Mouse (Mus musculus) gastrocnemius, adult 2 months (tissue): ENCODE measurements around the gene Tmem248. TPM values are rescaled to one million over a fixed set of nuclear protein-coding genes. Genes with fewer than 3 reads are reported as not detected.

Experiments
- DNase-seq: peaks from one replicate; pipeline ENCODE4 v3.0.0; 2022
- H3K27ac ChIP-seq: fragments of 200-600 bp; 2 replicates; pipeline ENCODE4 v1.8.1; 2022; ENCODE audit warnings: mild to moderate bottlenecking
- H3K4me3 ChIP-seq: fragments of 200-600 bp; 2 replicates; pipeline ENCODE4 v1.8.1; 2022; ENCODE audit warnings: mild to moderate bottlenecking, moderate library complexity
- CTCF ChIP-seq: fragments of 200-600 bp; IDR thresholded peaks from 2 replicates; pipeline ENCODE4 v1.8.1; 2022; ENCODE audit warnings: antibody characterized with exemption, mild to moderate bottlenecking, moderate library complexity
- intact Hi-C: fragments of 180-260 bp; cut with DNase I; formaldehyde crosslinking; loops from one replicate; pipeline ENCODE4 v1.15.1; 2025
- total RNA-seq, 2 experiments: library from RNA; stranded (reverse); gene quantifications; 2 replicates each; pipeline ENCODE4 v1.2.3; 2021

Gene Tmem248
- total RNA-seq, 2 experiments from 2014 or later, result 42.9 to 46.7 TPM

GRCm38 (mm10) chr5:130275509-130275908 is 58.6 kb downstream of the Tmem248 start:
- intact Hi-C loops, result loop anchor here (2.0 to 5.0 kb wide), 2 partner anchors 537 to 583 kb away; no protein-coding TSS in a partner anchor
- peak; percentile 90 for TF ChIP-seq CTCF
- Histone ChIP-seq H3K4me3 (no peak overlapping the region), H3K27ac (no peak overlapping the region)
- no peak for DNase-seq

GRCm38 (mm10) chr5:130278011-130278472 is 61.2 kb downstream of the Tmem248 start:
- intact Hi-C loops, result loop anchor here (5.0 kb wide), 1 partner anchor 534 kb away; no protein-coding TSS in a partner anchor
- Histone ChIP-seq H3K4me3 (no peak overlapping the region), H3K27ac (no peak overlapping the region)
- no peak for DNase-seq
- TF ChIP-seq CTCF, result no peak

- TF ChIP-seq CTCF, result no peak
- DNase-seq, result no peak
- H3K4me3 ChIP-seq, result no peak overlapping the region
- intact Hi-C loops, result no loop called here
- H3K27ac ChIP-seq, result no peak overlapping the region
Measured at GRCm38 (mm10) chr5:130283079-130283732, 66.3 kb downstream of the Tmem248 start.

GRCm38 (mm10) chr5:130288106-130288505 is 71.2 kb downstream of the Tmem248 start:
- no peak for DNase-seq
- TF ChIP-seq CTCF, result no peak
- intact Hi-C loops, result no loop called here
- Histone ChIP-seq H3K27ac (no peak overlapping the region), H3K4me3 (no peak overlapping the region)

GRCm38 (mm10) chr5:130290242-130290641 is 73.4 kb downstream of the Tmem248 start:
- intact Hi-C loops, result no loop called here
- Histone ChIP-seq H3K27ac (no peak overlapping the region), H3K4me3 (no peak overlapping the region)
- TF ChIP-seq CTCF, result peak; percentile 25; the same call in 1 of the 2 replicates
- DNase-seq, result no peak

GRCm38 (mm10) chr5:130290775-130291174 is 73.9 kb downstream of the Tmem248 start:
- intact Hi-C loops, result no loop called here
- TF ChIP-seq CTCF, result no peak
- DNase-seq, result no peak
- H3K4me3 ChIP-seq, result no peak overlapping the region
- no peak overlapping the region for H3K27ac ChIP-seq

GRCm38 (mm10) chr5:130292976-130293375 is 76.1 kb downstream of the Tmem248 start:
- TF ChIP-seq CTCF, result no peak
- Histone ChIP-seq H3K27ac (no peak overlapping the region), H3K4me3 (no peak overlapping the region)
- DNase-seq, result no peak
- intact Hi-C loops, result no loop called here

Other genes with a start within 250 kb of the Tmem248 start
- gene Gusb, start 214.0 kb upstream of the Tmem248 start, total RNA-seq, result 1 to 10 TPM; 5.6 to 8.3 TPM
- gene Asl, start 187.8 kb upstream of the Tmem248 start, total RNA-seq, result 10 to 100 TPM in 1 of 2 experiments, 1 to 10 TPM in 1; 9.3 to 13.2 TPM
- 10 to 100 TPM; 18.7 to 19.3 TPM for gene Crcp, start 187.8 kb upstream of the Tmem248 start, total RNA-seq
- gene Tpst1, start 143.8 kb upstream of the Tmem248 start, total RNA-seq, result 1 to 10 TPM; 3.7 to 5.4 TPM
- gene Kctd7, start 72.2 kb upstream of the Tmem248 start, total RNA-seq, result 1 to 10 TPM; 2.4 to 2.9 TPM
- gene Rabgef1, start 45.3 kb upstream of the Tmem248 start, total RNA-seq, result 100 to 1,000 TPM in 1 of 2 experiments, 10 to 100 TPM in 1; 90.5 to 140 TPM
- 10 to 100 TPM; 27.5 to 34.5 TPM for gene Sbds, start 38.4 kb downstream of the Tmem248 start, total RNA-seq
- gene Tyw1, start 38.5 kb downstream of the Tmem248 start, total RNA-seq, result 1 to 10 TPM; 9.5 TPM
- under 1 TPM in 1 of 2 experiments, not detected in 1; 0.05 TPM for gene Caln1, start 152.4 kb downstream of the Tmem248 start, total RNA-seq
- not detected for gene A330070K13Rik, start 167.6 kb downstream of the Tmem248 start, total RNA-seq